Mouse (Mus musculus) myocyte (in vitro differentiated cells): ENCODE data around the gene Rpl23.
A peak's percentile ranks its signal among the peaks of the same experiment; 100 is the strongest.

Source experiments
- MYOD1 ChIP-seq, 3 experiments: IDR thresholded peaks; one replicate each; pipeline ENCODE4 v1.6.1; 2011; ENCODE audit warnings: control low read depth in 2 of 3, low read depth in 2 of 3, mild to moderate bottlenecking in 2 of 3, moderate library complexity in 1 of 3; ENCODE audit not compliant: insufficient read length in 2 of 3, control insufficient read depth in 1 of 3
- POLR2A ChIP-seq: IDR thresholded peaks from one replicate; pipeline ENCODE4 v1.6.1; 2011; ENCODE audit warnings: low read depth, mild to moderate bottlenecking, control low read depth, moderate library complexity; ENCODE audit not compliant: insufficient read length

GRCm38 (mm10) chr11:97811569-97812362, 29.5 kb upstream of the Rpl23 start:
- no peak for TF ChIP-seq POLR2A
- peak in 1 of 3 experiments; percentile 44 for TF ChIP-seq MYOD1 (IDR thresholded peaks at IDR 0.05; ENCODE audit: control insufficient read depth in 1 of 3, insufficient read length in 2 of 3, low read depth in 2 of 3)
